Mouse (Mus musculus) liver, adult (tissue): ENCODE measurements around the gene Stpg2.

Source experiments
- GATA4 ChIP-seq: IDR thresholded peaks from 2 replicates; pipeline ENCODE4 v1.6.1; 2014; ENCODE audit warnings: mild to moderate bottlenecking, low read length; ENCODE audit not compliant: insufficient replicate concordance

The Stpg2 gene

GRCm38 (mm10) chr3:139662241-139662640, 456.7 kb downstream of the Stpg2 start:
- TF ChIP-seq GATA4, result no peak

DNA sequence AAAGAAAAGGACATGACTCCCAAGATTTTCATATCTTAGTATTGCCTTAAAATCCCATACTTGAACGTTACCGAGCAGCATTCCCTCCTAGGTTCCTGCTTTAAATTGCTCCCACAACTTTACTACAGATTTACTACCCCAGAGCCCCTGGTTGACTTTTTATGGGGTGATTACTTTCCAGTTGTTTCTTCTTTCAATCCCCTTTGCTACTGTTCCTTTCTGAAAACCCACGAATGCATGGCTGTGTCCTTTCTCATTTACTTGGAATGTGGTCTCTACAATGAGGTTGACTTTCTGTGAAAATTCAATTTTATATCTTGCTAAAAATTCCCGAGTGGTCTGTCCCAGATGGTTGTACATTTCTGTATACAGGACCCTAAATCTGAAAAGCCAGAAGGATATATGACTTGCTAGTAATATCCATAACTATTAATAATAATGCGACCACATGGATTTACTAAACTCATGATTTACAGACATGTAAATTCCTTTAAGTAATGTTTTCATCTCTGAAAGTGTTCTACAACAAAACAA, 458.3 kb downstream of the Stpg2 start:
- no peak for TF ChIP-seq GATA4

DNA sequence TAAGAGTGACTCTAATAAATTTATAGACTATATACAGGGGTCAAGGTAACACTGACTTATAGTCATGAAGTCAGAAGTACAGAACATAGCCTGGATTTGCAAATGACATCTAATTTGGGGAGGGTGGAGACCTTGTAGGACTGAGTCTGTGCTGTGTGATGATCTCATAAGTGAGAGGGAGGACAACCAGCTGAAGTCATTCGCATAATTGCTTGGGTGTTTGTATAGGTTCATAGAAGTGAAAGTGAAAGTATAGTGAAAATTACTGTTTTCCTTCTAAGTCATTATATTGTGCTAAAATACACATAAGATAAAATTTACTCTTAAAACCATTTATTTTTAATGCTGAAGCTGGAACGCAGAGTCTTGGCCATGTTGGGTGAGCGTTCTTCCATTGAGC, 459.6 kb downstream of the Stpg2 start:
- TF ChIP-seq GATA4, result no peak

- TF ChIP-seq GATA4, result no peak
Observed at GRCm38 (mm10) chr3:139676192-139676591, 470.7 kb downstream of the Stpg2 start.

DNA sequence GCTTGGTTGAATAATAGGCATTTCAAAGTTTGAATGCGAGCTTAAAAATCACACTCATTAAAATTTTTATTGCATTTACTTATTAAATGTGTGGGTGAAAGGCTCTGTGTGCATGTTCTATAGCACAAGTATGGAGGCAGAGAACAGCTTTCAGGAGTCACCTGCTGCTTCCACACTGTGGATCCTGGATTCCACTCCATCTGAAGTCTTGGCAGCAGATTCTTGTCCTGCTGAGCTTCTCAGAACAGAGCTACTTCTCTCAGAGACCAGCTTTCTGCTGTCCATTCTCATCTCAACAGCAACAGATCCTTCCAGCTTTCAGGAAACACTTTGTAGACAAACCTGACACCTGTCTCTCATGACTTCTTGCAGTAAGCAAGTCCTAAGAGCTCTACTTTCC, 471.2 kb downstream of the Stpg2 start:
- TF ChIP-seq GATA4, result no peak

DNA sequence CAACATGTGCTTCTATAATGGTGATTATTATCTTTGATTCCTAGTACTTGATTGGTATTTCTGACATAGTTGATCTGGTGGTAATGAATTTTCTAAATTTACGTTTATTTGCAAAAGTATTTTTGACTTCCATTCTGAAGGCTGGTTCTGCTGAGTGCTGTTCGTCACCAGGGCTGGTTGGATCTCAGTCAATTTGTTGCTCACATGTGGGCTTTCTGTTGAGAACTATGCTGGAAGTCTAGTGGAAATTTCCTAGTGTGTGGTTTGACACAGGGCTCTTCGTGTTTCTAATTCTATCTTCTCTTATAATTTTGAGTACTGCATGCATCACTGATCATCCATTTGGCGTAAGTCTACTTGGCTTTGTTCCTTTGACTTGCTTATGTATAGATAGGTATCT, 504.3 kb downstream of the Stpg2 start:
- no peak for TF ChIP-seq GATA4

DNA sequence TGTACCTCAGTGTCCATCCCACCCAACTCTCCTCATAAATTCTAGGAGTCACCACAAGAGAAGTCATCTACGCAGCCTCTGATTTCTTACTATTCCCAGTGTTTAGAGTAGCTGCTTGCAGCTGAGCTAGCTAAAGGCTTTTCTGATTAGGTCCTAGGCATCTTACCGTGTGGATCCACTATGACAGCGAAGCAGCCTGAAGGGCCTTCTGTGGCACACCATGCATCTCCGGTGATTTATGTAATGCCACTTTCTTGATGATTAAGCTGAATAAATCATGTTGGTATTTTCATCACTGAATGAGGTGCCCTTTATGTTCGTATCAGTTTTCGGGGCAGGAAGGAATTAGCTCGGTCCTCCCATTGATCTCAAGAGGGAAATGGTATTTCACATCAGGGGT, 523.3 kb downstream of the Stpg2 start:
- TF ChIP-seq GATA4, result no peak

DNA sequence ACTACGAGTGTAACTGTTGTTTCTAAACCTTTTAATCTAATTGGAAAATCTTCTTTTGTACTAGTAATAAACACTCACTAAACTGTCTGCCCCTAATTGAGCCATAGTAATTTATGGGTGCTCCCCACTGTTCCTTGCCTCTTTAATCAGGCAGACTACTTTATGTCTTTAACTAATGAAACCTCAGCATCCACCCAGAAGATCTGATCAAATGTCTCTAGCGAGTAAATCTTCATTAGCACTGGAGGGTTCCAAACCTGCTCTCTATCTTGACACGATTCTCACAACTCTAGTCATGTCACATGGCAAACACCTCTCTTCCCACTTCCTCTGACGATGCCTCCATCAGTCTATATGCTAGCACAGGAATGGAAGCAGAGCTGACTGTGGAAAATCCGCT, 523.8 kb downstream of the Stpg2 start:
- TF ChIP-seq GATA4, result no peak

DNA sequence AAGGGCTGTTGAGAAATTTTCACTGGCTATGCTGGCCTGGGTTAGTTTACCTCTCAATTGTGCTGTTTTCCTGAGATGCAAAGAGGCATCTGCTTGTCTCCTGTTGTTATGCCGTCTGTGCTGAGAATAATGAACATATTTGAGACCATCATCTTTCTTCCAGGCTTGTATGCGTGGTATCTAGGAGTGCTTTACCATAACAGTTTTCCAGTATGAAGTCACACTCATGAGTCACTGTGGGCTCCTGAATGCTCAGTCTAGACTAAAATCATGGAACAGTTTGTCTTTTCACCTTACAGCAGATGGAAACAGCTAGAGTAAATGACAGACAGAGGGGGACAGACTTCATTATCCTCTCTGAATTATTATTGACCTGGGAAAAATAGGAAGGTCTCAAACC, 527.7 kb downstream of the Stpg2 start:
- TF ChIP-seq GATA4, result no peak

DNA sequence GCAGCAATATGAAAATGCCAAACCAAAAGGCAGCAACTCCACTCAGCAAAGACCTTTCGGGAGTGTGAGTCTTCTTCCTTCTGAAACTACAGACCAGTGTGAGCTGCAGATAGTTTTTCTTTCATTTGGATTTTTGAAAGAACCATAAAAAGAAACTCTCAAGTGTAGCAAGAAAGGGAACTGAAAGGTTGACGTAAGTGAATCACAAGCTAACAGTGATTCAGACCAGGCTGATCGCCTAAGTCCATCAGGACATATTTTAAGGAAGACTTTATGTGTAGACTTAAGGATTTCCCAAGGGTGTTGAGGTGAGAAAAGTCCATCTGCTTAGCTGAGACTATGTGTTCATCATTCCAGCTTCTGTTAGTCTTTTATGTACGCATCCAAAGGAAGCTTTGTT, 533.9 kb downstream of the Stpg2 start:
- no peak for TF ChIP-seq GATA4
